Mouse (Mus musculus): ENCODE results near the gene Spib. TPM values are rescaled to one million over a fixed set of nuclear protein-coding genes. Genes with fewer than 3 reads are reported as not detected.

Spib gene
- polyA plus RNA-seq (2017; shearing (Covaris generic)): 0.54 TPM

DNA sequence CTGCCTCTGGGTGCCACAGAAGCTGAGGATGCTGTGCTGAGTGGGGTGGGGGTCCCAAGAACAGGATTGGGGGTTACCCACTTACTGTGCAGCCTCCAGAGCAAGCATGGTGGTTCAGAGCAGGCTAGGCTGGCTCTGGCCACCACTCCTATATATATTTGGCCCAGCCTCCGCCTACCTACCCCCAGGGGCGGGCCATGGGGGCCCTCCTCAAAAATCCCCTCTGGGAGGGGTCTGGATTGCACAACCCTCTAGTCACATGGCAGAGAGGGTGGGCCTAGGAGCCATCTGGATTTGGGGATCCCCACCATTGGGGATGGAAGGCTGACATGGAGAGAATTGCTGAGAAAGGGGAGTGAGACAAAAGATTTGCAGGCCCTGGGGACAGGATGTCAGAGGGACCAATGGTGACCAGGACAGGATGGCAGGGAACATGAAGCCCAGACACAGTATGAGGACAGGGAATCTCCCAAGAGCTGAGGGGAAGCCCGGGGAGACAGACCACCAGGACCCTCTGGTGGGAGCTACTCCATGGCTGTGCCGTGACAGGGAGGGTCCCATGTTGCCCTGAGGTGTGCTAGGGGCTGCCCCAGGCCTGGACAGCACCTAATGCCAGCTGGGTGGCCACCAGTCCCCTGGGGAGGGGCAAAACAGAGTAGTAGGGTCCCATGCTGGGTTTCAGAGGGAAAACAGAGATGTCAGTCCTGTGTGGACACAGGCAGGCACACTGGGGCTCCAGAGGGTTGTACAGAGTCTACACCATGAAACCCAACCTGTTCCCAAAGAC lies at the start of gene Spib:
TSS of gene Spib (minus strand) at position 126 of the 787 bp plus-strand sequence.

DNA sequence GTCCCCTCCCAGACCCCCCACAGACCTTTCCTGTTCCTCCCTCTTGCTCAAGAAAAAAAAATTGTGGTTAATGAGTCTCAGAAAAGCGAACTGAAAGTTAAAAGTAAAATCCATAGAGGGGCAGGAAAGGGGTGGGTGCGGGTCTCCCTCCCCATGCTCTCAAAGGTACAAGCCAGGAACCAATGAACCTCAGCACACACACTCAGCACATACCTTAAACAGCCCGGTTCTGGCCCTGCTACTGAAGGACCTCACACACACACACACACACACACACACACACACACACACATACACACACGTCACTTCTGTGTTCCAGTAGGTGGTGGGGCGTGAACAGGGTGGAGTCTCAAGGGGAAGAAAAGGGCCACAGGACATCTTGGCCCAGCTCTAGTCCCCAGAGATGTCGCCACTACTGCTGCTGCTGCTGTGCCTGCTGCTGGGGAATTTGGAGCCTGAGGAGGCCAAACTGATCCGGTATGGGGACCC lies 40.4 kb upstream of the Spib start, which contains the start of gene Napsa:
TSS of gene Napsa (plus strand) at position 168 of the 489 bp plus-strand sequence.

DNA sequence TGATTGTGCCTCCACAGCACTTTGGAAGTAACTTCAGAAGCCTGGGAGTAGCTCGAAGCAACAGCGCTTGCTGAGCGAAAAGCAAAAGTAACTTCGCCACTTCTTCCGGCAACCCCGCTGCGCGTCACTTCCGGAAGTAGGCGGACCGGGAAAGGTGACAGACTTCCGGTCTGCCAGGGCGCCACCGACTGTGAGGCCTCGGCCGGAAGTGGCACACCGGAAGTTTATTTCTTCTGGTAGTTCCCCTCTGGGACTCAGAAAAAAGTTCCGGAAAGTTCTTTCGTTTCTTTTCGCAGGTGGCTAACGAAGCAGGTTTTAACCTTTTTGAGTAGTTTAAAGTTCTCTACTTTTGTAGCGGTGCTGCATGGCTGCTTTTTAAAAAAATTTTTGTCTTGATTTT lies 22.0 kb upstream of the Spib start, which contains the start of gene Nr1h2:
TSS of gene Nr1h2 (minus strand) at position 126 of the 400 bp plus-strand sequence.

DNA sequence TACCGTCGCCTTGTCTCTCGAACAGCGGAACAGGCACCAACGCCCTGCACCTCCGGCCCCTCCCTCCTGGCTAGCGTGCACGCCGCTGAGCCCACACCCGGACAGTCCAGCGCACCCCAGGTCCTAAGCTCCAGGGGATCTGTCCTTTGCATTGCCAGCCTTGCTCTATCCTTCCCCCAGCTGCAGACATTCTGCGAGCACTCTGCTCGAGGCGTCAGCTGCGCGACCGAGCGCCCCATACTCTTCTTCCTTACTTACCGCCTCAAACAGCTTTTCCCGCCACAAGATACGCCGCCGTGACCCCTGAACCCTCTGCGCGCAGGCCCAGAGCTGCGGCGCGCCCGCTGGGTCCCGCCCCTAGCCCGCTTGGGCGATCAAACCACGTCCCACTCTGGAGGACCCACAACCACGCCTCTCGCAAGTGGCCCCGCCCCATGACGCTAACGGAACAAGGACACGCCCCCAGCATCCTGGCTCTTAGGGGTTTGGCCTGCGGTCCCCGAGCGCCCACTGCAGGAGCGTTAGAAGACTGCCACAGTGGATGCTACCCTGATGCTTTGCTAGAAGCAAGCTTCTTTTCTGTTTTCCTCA lies 16.7 kb upstream of the Spib start, which contains the start of gene Pold1:
TSS of gene Pold1 (minus strand) at position 353 of the 591 bp plus-strand sequence.

DNA sequence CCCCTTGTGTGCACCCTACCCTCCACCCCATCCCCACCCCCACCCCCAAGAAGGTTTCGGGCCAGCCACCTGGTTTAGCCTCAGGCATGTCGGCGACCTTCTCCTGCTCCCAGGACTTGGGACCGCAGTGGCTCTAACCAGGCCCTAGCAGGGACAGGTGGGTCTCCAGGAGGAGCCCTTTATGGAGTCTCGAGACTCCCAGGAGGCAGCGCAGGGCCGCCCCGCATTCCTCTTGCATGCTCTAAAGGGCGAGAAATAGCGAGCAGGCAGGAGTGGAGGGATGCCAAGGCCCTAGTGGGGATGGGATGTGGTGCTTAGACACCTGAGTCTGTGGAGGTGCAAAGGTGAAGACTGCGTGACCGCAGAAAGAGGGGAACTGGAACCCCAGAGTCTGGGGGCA lies 7.4 kb downstream of the Spib start, which contains the start of gene Mybpc2:
TSS of gene Mybpc2 (minus strand) at position 155 of the 400 bp plus-strand sequence.

DNA sequence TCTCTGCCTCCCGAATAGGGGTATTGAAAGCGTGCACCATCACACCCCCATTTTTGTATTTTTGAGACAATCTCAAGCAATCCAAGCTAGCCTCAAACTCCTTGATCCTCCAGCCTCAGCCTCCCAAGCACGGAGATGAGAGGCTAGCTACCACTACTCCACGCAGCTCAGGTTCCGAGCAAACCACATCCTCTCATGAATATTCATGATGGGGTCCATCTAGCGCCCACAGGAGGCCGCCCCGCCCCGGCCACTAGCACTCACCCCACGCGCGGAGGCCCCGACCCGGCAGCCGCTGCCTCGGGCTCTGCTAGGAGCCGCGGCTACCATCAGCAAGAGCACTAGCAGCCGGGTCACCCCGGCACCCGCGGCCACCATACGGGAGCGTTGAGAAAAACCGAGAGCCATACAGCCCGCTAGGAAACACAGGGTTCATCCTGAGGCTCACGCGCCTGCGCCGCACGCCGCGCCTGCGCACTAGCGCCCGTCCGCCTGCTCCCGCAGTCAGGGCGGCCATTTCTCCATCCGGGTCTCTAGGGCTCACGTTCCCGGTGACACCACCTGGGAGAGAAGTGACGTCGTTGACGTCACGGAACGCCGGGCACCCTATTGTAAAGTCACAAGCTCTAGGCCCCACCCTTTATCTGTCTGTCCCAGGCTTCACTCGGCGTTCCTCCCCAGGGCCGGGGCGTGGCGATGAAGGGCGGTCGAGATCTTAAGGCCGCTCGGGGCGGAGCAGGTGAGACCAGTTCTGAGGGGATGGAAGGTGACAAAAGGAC lies 35.7 kb downstream of the Spib start, which contains the start of the genes Emc10 and Fam71e1:
TSS of gene Emc10 (minus strand) at position 538 of the 779 bp plus-strand sequence.
TSS of gene Fam71e1 (plus strand) at position 590 of the 779 bp plus-strand sequence.

Other genes starting within 250 kb of the Spib start
- 0.29 TPM for gene Clec11a, start 225.2 kb downstream of the Spib start, polyA plus RNA-seq (2017; shearing (Covaris generic))
- gene Shank1, start 221.8 kb downstream of the Spib start, polyA plus RNA-seq (2017; shearing (Covaris generic)): 0.13 TPM
- 0.20 TPM for gene Syt3, start 148.0 kb downstream of the Spib start, polyA plus RNA-seq (2017; shearing (Covaris generic))
- not detected for gene 1700008O03Rik, start 146.3 kb downstream of the Spib start, polyA plus RNA-seq (2017; shearing (Covaris generic))
- 0.13 TPM for gene Lrrc4b, start 103.1 kb downstream of the Spib start, polyA plus RNA-seq (2017; shearing (Covaris generic))
- gene Aspdh, start 66.7 kb downstream of the Spib start, polyA plus RNA-seq (2017; shearing (Covaris generic)): 0.57 TPM
- gene Josd2, start 64.1 kb downstream of the Spib start, polyA plus RNA-seq (2017; shearing (Covaris generic)): 61.2 TPM
- 164 TPM for gene Emc10, start 35.5 kb downstream of the Spib start, polyA plus RNA-seq (2017; shearing (Covaris generic))
- 2.0 TPM for gene Fam71e1, start 35.5 kb downstream of the Spib start, polyA plus RNA-seq (2017; shearing (Covaris generic))
- not detected for gene Mybpc2, start 7.4 kb downstream of the Spib start, polyA plus RNA-seq (2017; shearing (Covaris generic))
- gene Pold1, start 16.8 kb upstream of the Spib start, polyA plus RNA-seq (2017; shearing (Covaris generic)): 49.4 TPM
- 217 TPM for gene Nr1h2, start 21.9 kb upstream of the Spib start, polyA plus RNA-seq (2017; shearing (Covaris generic))
- gene Napsa, start 40.3 kb upstream of the Spib start, polyA plus RNA-seq (2017; shearing (Covaris generic)): not detected
- 0.16 TPM for gene Kcnc3, start 58.6 kb upstream of the Spib start, polyA plus RNA-seq (2017; shearing (Covaris generic))
- 0.89 TPM for gene Myh14, start 138.8 kb upstream of the Spib start, polyA plus RNA-seq (2017; shearing (Covaris generic))
- gene Izumo2, start 176.7 kb upstream of the Spib start, polyA plus RNA-seq (2017; shearing (Covaris generic)): not detected
- 85.2 TPM for gene Vrk3, start 216.3 kb upstream of the Spib start, polyA plus RNA-seq (2017; shearing (Covaris generic))
- gene Zfp473, start 219.0 kb upstream of the Spib start, polyA plus RNA-seq (2017; shearing (Covaris generic)): 0.40 TPM

All from effector memory CD4-positive, alpha-beta T cell, adult 7 months (primary cell).